Mouse (Mus musculus): ENCODE data around the gene Galnt2. TPM values are rescaled to one million over a fixed set of nuclear protein-coding genes. Genes with fewer than 3 reads are reported as not detected.

Gene Galnt2
- polyA plus RNA-seq, 1 experiment from 2014 or later = 54.3 TPM

DNA sequence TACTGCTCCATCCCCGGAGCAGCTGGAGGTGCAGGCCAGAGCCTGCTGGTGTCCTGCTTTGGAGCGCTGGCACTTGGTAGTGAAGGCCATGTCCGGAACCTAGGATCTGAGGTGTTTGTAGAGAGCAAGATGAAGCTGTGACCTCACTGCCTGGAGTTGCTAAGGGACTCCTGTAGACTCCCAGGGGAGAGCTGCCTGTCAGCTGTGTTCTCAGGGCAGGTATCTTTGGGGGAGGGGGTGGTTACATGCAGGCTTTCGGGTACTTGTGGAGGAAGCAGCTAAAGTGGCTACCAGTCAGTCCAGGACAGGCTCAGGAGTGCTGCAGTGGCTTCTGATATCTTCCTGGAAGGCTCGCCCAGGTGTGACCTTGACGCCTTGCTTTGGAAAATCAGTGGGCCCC is 8.2 kb downstream of the Galnt2 start:
- H3K4me1 ChIP-seq (ENCODE audit: insufficient read depth, low read depth, low read length) = peaks cover 9% of the 10 kb centered on the region; the same call in 1 of the 2 replicates

DNA sequence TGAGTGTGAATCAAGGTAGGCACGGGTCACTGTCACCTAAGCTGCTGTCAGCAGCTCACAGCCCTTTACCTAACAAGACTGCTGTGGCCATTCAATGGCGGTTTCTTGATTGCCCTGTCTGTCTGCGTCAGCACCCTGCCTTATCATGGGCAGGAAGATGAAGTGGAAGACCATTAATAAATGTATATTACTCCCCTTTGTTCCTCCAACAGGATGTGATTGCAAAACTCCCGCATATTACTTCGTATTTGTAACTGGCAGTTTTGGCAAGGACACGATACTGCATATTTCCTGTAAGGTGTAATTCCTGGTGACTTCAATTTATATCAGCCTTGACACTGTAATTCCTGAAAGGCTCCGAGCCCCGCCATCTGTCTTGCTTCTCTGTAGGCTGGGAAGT is 9.7 kb downstream of the Galnt2 start:
- Histone ChIP-seq H3K27me3 (replicated peaks; ENCODE audit: insufficient read depth, low read length) (no peaks in the 10 kb centered on the region), H3K4me3 (ENCODE audit: low read depth, low read length) (no peak overlapping the region), H3K27ac (ENCODE audit: low read length) (peak overlapping the region; percentile 47; the same call in 1 of the 2 replicates), H3K4me1 (ENCODE audit: insufficient read depth, low read depth, low read length) (peaks cover 9% of the 10 kb centered on the region; the same call in 1 of the 2 replicates), H3K9ac (replicated peaks; ENCODE audit: low read depth) (no peak overlapping the region), H3K36me3 (ENCODE audit: insufficient read depth, low read length) (no peaks in the 10 kb centered on the region), H3K9me3 (ENCODE audit: low read length) (no peaks in the 10 kb centered on the region), H3K4me2 (replicated peaks; ENCODE audit: low read depth, low read length) (no peak overlapping the region)
- no peak for TF ChIP-seq CTCF (IDR thresholded peaks at IDR 0.05)
- TF ChIP-seq EP300 (IDR thresholded peaks at IDR 0.05) = peak; percentile 87
- peak; percentile 80 for DNase-seq (ENCODE audit: low spot score)
- peak; percentile 62 for ATAC-seq
- WGBS = 27% methylated on average over 8 of the region's 8 CpGs

More for the DNA sequence above, 8.2 kb downstream of the Galnt2 start:
- no peaks in the 10 kb centered on the region for H3K27me3 ChIP-seq (replicated peaks; ENCODE audit: insufficient read depth, low read length)
- 75% methylated on average over 6 of the region's 6 CpGs for WGBS
- H3K27ac ChIP-seq (ENCODE audit: low read length) = no peak overlapping the region
- DNase-seq (ENCODE audit: low spot score) (no peak), ATAC-seq (no peak)
- H3K36me3 ChIP-seq (ENCODE audit: insufficient read depth, low read length) = no peaks in the 10 kb centered on the region
- no peak overlapping the region for H3K9ac ChIP-seq (replicated peaks; ENCODE audit: low read depth)
- H3K9me3 ChIP-seq (ENCODE audit: low read length) = no peaks in the 10 kb centered on the region
- no peak overlapping the region for H3K4me3 ChIP-seq (ENCODE audit: low read depth, low read length)
- no peak overlapping the region for H3K4me2 ChIP-seq (replicated peaks; ENCODE audit: low read depth, low read length)
- TF ChIP-seq EP300 (IDR thresholded peaks at IDR 0.05) = no peak
- TF ChIP-seq CTCF (IDR thresholded peaks at IDR 0.05) = no peak

DNA sequence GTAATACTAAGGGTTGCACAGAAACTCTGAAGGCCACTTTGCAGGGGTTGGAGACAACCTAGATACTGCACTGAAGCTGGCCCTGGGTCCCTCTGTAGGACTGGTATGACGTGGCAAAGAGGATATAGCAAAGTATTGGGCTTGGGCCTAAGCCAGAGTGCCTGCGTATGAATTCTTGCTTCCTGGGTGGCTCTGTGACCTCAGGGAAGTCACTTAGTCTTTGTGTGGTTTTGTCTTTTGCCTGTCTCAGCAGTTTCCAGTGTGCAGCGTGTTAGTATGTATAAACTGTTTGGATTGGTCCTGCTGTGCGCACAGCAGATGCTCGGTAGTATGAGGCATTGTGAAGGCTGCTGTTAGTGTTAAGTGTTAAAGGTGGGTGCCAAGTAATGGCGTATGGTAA is 11.0 kb downstream of the Galnt2 start:
- peak; percentile 28; the same call in 1 of the 2 replicates for ATAC-seq

DNA sequence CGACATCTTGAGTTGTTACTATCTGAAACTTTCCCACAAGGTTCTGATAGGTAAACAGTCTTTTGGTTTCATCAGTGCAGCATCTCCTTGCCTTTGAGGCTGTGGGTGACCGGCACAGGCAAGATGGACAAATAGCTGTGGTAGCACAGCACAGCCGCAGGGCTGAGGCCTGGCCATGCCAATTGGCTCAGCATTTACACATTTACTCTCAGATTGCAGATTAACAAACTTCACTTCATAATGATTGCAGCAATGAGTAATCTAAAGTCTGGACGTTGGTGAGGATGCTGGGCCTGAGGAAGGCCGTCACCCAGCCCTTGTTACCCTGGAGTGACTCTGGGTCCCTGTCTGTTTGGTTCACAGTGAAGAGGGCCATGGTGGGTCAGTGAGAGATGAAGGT is 11.7 kb downstream of the Galnt2 start:
- no peak overlapping the region for H3K27ac ChIP-seq (ENCODE audit: low read length)
- 92% methylated on average over 5 of the region's 5 CpGs for WGBS

More for the DNA sequence above, 11.0 kb downstream of the Galnt2 start:
- no peak for TF ChIP-seq EP300 (IDR thresholded peaks at IDR 0.05)
- TF ChIP-seq CTCF (IDR thresholded peaks at IDR 0.05) = no peak
- H3K27ac ChIP-seq (ENCODE audit: low read length) = no peak overlapping the region
- peak; percentile 46 for DNase-seq (ENCODE audit: low spot score)
- peaks cover 9% of the 10 kb centered on the region; the same call in 1 of the 2 replicates for H3K4me1 ChIP-seq (ENCODE audit: insufficient read depth, low read depth, low read length)
- H3K36me3 ChIP-seq (ENCODE audit: insufficient read depth, low read length) = no peaks in the 10 kb centered on the region
- no peak overlapping the region for H3K9ac ChIP-seq (replicated peaks; ENCODE audit: low read depth)
- H3K27me3 ChIP-seq (replicated peaks; ENCODE audit: insufficient read depth, low read length) = no peaks in the 10 kb centered on the region
- H3K4me2 ChIP-seq (replicated peaks; ENCODE audit: low read depth, low read length) = no peak overlapping the region
- H3K9me3 ChIP-seq (ENCODE audit: low read length) = no peaks in the 10 kb centered on the region
- 63% methylated on average over 6 of the region's 6 CpGs for WGBS
- no peak overlapping the region for H3K4me3 ChIP-seq (ENCODE audit: low read depth, low read length)

DNA sequence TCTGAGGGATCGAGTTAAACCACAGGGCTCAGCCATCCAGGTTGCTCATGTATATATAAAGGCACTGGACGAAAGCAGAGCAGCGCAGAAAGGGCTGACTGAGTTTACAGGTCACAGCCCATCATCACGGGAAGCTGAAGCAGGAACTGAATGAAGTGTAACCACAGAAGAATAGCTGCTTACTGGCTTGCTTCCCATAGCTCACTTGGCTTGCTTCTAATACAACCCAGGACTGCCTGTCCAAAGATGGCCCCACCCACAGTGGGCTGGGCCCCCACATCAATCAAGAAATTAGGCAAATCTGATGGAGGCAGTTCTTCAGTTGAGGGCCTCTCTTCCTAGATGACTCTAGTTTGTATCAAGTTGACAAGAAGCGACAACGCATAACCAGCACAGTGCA is 16.4 kb downstream of the Galnt2 start:
- no peak overlapping the region for H3K4me3 ChIP-seq (ENCODE audit: low read depth, low read length)
- 70% methylated on average over 6 of the region's 6 CpGs for WGBS
- no peaks in the 10 kb centered on the region for H3K27me3 ChIP-seq (replicated peaks; ENCODE audit: insufficient read depth, low read length)
- H3K9ac ChIP-seq (replicated peaks; ENCODE audit: low read depth) = no peak overlapping the region
- no peaks in the 10 kb centered on the region for H3K36me3 ChIP-seq (ENCODE audit: insufficient read depth, low read length)
- ATAC-seq (peak; percentile 20; the same call in 1 of the 2 replicates), DNase-seq (ENCODE audit: low spot score) (peak; percentile 62)
- no peak overlapping the region for H3K4me2 ChIP-seq (replicated peaks; ENCODE audit: low read depth, low read length)
- peaks cover 7% of the 10 kb centered on the region; the same call in 1 of the 2 replicates for H3K4me1 ChIP-seq (ENCODE audit: insufficient read depth, low read depth, low read length)
- TF ChIP-seq CTCF (IDR thresholded peaks at IDR 0.05) = no peak
- no peak for TF ChIP-seq EP300 (IDR thresholded peaks at IDR 0.05)
- H3K27ac ChIP-seq (ENCODE audit: low read length) = no peak overlapping the region
- no peaks in the 10 kb centered on the region for H3K9me3 ChIP-seq (ENCODE audit: low read length)

More for the DNA sequence above, 11.7 kb downstream of the Galnt2 start:
- Histone ChIP-seq H3K4me1 (ENCODE audit: insufficient read depth, low read depth, low read length) (peaks cover 9% of the 10 kb centered on the region; the same call in 1 of the 2 replicates), H3K9me3 (ENCODE audit: low read length) (no peaks in the 10 kb centered on the region), H3K4me2 (replicated peaks; ENCODE audit: low read depth, low read length) (no peak overlapping the region), H3K36me3 (ENCODE audit: insufficient read depth, low read length) (no peaks in the 10 kb centered on the region), H3K4me3 (ENCODE audit: low read depth, low read length) (no peak overlapping the region), H3K27me3 (replicated peaks; ENCODE audit: insufficient read depth, low read length) (no peaks in the 10 kb centered on the region), H3K9ac (replicated peaks; ENCODE audit: low read depth) (no peak overlapping the region)
- TF ChIP-seq CTCF (IDR thresholded peaks at IDR 0.05) = no peak
- no peak for TF ChIP-seq EP300 (IDR thresholded peaks at IDR 0.05)
- no peak for ATAC-seq
- DNase-seq (ENCODE audit: low spot score) = no peak

DNA sequence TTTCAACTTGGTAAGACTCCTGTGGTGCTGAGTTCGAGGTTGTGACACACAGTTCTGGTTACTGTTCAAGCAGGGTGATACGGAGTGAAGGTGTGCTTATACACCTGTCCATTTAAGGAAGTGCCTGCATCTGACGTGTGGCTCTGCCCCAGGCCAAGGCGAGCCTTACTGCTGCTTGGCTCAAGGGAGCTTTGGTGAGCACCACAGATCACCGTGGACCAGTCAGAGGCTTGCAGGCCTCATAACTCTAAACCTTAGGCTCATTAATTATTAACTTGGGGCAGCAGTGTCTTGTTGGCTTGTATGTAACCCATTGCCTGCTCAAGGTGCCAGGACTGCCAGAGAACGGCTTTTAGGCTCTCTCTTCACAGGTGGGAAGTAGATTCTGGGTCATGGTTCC is 17.5 kb downstream of the Galnt2 start:
- no peak for ATAC-seq
- H3K4me2 ChIP-seq (replicated peaks; ENCODE audit: low read depth, low read length) = no peak overlapping the region
- no peak overlapping the region for H3K27ac ChIP-seq (ENCODE audit: low read length)
- 78% methylated on average over 6 of the region's 6 CpGs for WGBS
- H3K27me3 ChIP-seq (replicated peaks; ENCODE audit: insufficient read depth, low read length) = no peaks in the 10 kb centered on the region
- no peak for DNase-seq (ENCODE audit: low spot score)
- no peak for TF ChIP-seq CTCF (IDR thresholded peaks at IDR 0.05)
- no peak for TF ChIP-seq EP300 (IDR thresholded peaks at IDR 0.05)
- no peaks in the 10 kb centered on the region for H3K9me3 ChIP-seq (ENCODE audit: low read length)
- no peaks in the 10 kb centered on the region for H3K36me3 ChIP-seq (ENCODE audit: insufficient read depth, low read length)
- H3K4me3 ChIP-seq (ENCODE audit: low read depth, low read length) = no peak overlapping the region
- no peak overlapping the region for H3K9ac ChIP-seq (replicated peaks; ENCODE audit: low read depth)
- H3K4me1 ChIP-seq (ENCODE audit: insufficient read depth, low read depth, low read length) = peaks cover 12% of the 10 kb centered on the region; the same call in 1 of the 2 replicates
